Mouse (Mus musculus) spleen, adult 2 months (tissue): ENCODE results near the gene Cyb561d1. TPM values are rescaled to one million over a fixed set of nuclear protein-coding genes. Genes with fewer than 3 reads are reported as not detected.

Experiments used
- DNase-seq, 2 experiments: peaks; one replicate each; pipeline versions ENCODE4 v3.0.0 to v3.0.0-alpha.2; 2012 to 2021; ENCODE audit warnings: low spot score in 2 of 2, low read depth in 1 of 2
- H3K27ac ChIP-seq: fragments of 200-500 bp; 2 replicates; pipeline ENCODE4 v1.5.1; 2012; ENCODE audit warnings: low read length, inconsistent platforms; ENCODE audit not compliant: insufficient read depth
- H3K27me3 ChIP-seq: fragments of 200-500 bp; 2 replicates; pipeline ENCODE4 v1.6.1; 2012; ENCODE audit warnings: mild to moderate bottlenecking, moderate library complexity, low read length, inconsistent platforms; ENCODE audit not compliant: control insufficient read depth, insufficient read depth
- H3K36me3 ChIP-seq: fragments of 200-500 bp; 2 replicates; pipeline ENCODE4 v1.6.1; 2012; ENCODE audit warnings: mild to moderate bottlenecking, low read length, inconsistent platforms; ENCODE audit not compliant: control insufficient read depth, insufficient read depth
- H3K4me1 ChIP-seq: fragments of 200-500 bp; 2 replicates; pipeline ENCODE4 v1.6.1; 2011; ENCODE audit warnings: inconsistent platforms; ENCODE audit not compliant: control insufficient read depth, insufficient read depth, insufficient read length
- H3K4me3 ChIP-seq: fragments of 200-500 bp; 2 replicates; pipeline ENCODE4 v1.5.1; 2011; ENCODE audit warnings: mild to moderate bottlenecking, inconsistent platforms; ENCODE audit not compliant: insufficient read depth, insufficient read length; ENCODE audit errors: extremely low read depth
- CTCF ChIP-seq: fragments of 200-500 bp; IDR thresholded peaks from 2 replicates; pipeline ENCODE4 v1.5.1; 2011; ENCODE audit warnings: mild to moderate bottlenecking, inconsistent platforms; ENCODE audit not compliant: insufficient read depth, insufficient read length, insufficient replicate concordance; ENCODE audit errors: extremely low read depth
- POLR2A ChIP-seq: fragments of 200-500 bp; IDR thresholded peaks from 2 replicates; pipeline ENCODE4 v1.6.1; 2011; ENCODE audit warnings: low read depth, low read length, inconsistent platforms
- WGBS: fragments of 180-500 bp; shearing (Covaris S2); methylation state at CpG from one replicate; pipeline ENCODE4 v1.1.7; 2018; 5-methylcytosine and 5-hydroxymethylcytosine counted together
- polyA plus RNA-seq: library from polyadenylated mRNA; depleted of rRNA; stranded (reverse); fragments of >200 nt; gene quantifications from 2 replicates; pipeline ENCODE4 v1.2.3, GENCODE M21; 2012

The Cyb561d1 gene
- polyA plus RNA-seq, 1 experiment = 13.8 TPM

DNA sequence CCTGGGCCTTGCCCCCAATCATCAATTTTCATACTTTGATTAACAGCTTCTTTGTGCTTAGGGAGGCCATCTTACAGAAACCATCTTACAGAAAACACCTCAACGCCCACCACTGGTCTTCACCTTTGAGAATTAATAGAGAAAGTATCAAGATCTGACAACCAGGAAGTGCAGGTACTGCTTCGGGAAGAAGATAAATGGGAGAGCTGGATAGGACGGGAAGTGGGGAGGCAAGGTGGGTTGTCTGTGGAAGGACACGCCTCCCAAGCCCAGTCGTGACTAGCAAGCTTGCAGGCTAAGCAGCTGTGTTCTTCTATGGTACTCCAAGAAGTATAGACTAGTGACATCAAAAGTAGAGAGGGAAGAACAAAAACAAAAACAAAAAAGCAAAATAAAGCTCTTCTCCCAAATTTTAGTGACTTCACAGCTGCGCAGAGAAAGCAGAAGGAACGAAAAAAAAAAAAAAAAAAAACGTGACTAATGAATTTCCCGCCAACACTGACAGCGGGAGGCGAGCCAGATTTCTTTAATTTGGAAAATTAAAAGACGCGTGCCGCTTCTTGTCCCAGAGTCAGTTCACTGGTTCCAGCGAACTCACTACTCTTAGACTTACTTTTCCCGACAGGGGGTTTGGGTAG lies 15.4 kb downstream of the Cyb561d1 start:
- TF ChIP-seq POLR2A (no peak), CTCF (no peak)
- 8% methylated on average over 16 of the region's 16 CpGs for WGBS
- Histone ChIP-seq H3K27ac (no peak overlapping the region), H3K4me1 (peaks cover 7% of the 10 kb centered on the region), H3K27me3 (peaks cover 5% of the 10 kb centered on the region), H3K36me3 (no peaks in the 10 kb centered on the region), H3K4me3 (peak overlapping the region; percentile 67)
- no peak for DNase-seq

- H3K4me1 ChIP-seq = peaks cover 7% of the 10 kb centered on the region
- no peaks in the 10 kb centered on the region for H3K36me3 ChIP-seq
- TF ChIP-seq CTCF (no peak), POLR2A (no peak)
- no peak overlapping the region for H3K4me3 ChIP-seq
- peaks cover 5% of the 10 kb centered on the region for H3K27me3 ChIP-seq
- H3K27ac ChIP-seq = no peak overlapping the region
- DNase-seq = no peak
- WGBS = 86% methylated on average over 3 of the region's 3 CpGs
These were observed 16.3 kb downstream of the Cyb561d1 start for GRCm38 (mm10) chr3:108184742-108185141.

- no peaks in the 10 kb centered on the region for H3K27me3 ChIP-seq
- H3K4me3 ChIP-seq = no peak overlapping the region
- H3K27ac ChIP-seq = no peak overlapping the region
- TF ChIP-seq CTCF = no peak
- no peak for TF ChIP-seq POLR2A
- 26% methylated on average over 2 of the region's 2 CpGs for WGBS
- DNase-seq = no peak
- H3K36me3 ChIP-seq = no peaks in the 10 kb centered on the region
- H3K4me1 ChIP-seq = no peaks in the 10 kb centered on the region
These were observed 20.5 kb downstream of the Cyb561d1 start for GRCm38 (mm10) chr3:108180514-108180913.

- no peak for TF ChIP-seq CTCF
- no peak for TF ChIP-seq POLR2A
- Histone ChIP-seq H3K36me3 (no peaks in the 10 kb centered on the region), H3K4me3 (no peak overlapping the region), H3K4me1 (no peaks in the 10 kb centered on the region), H3K27me3 (no peaks in the 10 kb centered on the region), H3K27ac (no peak overlapping the region)
- DNase-seq = no peak
- WGBS = 85% methylated on average over 7 of the region's 7 CpGs
These were observed 22.0 kb downstream of the Cyb561d1 start for GRCm38 (mm10) chr3:108178756-108179715.

DNA sequence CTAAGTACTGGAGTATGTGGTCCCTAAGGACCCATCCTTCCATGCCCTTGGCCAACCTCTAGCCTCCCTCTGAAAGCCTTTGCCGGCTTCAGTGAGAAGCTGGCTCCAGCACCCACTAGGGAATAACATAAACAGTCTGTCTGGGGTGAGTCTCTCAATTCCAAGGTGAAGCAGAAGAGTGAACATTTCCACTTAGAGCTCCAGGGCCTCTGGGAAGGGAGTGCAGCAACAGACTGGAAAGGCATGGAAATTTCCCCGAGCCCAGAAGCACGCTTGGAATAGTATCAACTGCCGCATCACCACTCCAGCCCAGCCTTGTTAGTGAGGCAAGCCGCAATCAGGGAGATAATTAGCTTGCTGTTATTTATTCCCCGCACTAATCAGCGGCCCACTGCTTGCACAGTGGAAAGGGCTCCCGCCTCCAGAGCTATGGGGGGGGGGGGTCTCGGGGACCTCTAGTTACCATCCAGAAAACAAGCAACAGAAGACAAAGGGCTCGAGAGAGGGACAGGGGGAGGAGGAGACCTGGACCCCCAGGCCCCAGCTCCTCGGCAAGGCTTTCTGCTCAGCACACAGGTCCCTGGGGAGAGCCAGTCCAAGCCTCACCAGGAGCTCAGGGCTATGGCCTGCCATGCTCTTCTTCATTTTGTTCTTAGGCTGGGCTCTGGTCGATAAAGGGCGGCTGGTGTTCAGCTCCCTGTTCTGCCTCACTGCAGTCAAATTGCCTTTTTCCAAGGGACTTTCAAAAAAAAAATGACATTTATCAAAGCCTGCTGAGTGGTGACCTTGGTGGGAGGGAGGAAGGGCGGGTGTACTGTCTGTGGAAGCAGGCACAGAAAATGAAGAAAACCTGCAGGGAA lies 26.1 kb downstream of the Cyb561d1 start:
- H3K27ac ChIP-seq = no peak overlapping the region
- no peaks in the 10 kb centered on the region for H3K36me3 ChIP-seq
- no peak overlapping the region for H3K4me3 ChIP-seq
- TF ChIP-seq POLR2A (no peak), CTCF (no peak)
- H3K27me3 ChIP-seq = no peaks in the 10 kb centered on the region
- 66% methylated on average over 14 of the region's 14 CpGs for WGBS
- DNase-seq = no peak
- no peaks in the 10 kb centered on the region for H3K4me1 ChIP-seq

DNA sequence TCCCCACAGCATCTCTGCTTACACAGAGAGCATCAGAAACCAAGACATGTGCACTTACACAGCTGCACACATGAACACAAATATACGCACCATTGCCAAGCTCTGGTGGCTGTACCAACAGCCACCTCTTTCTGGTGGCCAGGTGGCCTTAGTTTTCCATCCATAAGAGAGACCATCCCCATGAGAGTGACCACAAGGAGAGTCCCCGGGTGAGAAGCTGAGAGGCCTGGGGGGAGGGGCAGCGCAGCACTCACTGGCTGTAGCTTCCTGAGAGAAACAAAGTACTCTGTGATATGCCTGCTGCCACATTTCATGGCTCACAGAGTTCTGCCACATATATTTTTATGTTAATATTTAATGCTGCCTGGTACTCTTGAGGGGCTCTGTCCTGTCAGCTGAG lies 31.8 kb downstream of the Cyb561d1 start:
- Histone ChIP-seq H3K27me3 (no peaks in the 10 kb centered on the region), H3K4me3 (no peak overlapping the region), H3K4me1 (peaks cover 4% of the 10 kb centered on the region; the same call in 1 of the 2 replicates), H3K27ac (no peak overlapping the region), H3K36me3 (no peaks in the 10 kb centered on the region)
- TF ChIP-seq CTCF (no peak), POLR2A (no peak)
- 41% methylated on average over 3 of the region's 3 CpGs for WGBS
- no peak for DNase-seq
